Mouse (Mus musculus) erythroid progenitor cell, adult 5-6 weeks (primary cell): Measurements from ENCODE around the gene Ercc1. TPM values are rescaled to one million over a fixed set of nuclear protein-coding genes. Genes with fewer than 3 reads are reported as not detected.

Experiments
- ATAC-seq: replicated peaks from 2 replicates; pipeline ENCODE4 v1.8.0; 2016; ENCODE audit warnings: moderate number of reproducible peaks, mild to moderate bottlenecking, moderate TSS enrichment, inconsistent platforms; ENCODE audit not compliant: poor library complexity, low FRiP score, severe bottlenecking
- total RNA-seq, 2 experiments: library from RNA; stranded (forward) in 1 of 2; stranded (reverse) in 1 of 2; fragments of 150-400 nt in 1 of 2; fragments of 186-747, 209-891 nt in 1 of 2; gene quantifications; 2 replicates each; pipeline versions ENCODE4 v1.2.3 to v1.2.4; 2015 to 2017; ENCODE audit warnings: low replicate concordance in 2 of 2

The Ercc1 gene
- total RNA-seq (2015; ENCODE audit: low replicate concordance) (3.6 and 12.6 TPM in 2 replicates), total RNA-seq (2017; ENCODE audit: low replicate concordance) (1.2 and 1.8 TPM in 2 replicates)

DNA sequence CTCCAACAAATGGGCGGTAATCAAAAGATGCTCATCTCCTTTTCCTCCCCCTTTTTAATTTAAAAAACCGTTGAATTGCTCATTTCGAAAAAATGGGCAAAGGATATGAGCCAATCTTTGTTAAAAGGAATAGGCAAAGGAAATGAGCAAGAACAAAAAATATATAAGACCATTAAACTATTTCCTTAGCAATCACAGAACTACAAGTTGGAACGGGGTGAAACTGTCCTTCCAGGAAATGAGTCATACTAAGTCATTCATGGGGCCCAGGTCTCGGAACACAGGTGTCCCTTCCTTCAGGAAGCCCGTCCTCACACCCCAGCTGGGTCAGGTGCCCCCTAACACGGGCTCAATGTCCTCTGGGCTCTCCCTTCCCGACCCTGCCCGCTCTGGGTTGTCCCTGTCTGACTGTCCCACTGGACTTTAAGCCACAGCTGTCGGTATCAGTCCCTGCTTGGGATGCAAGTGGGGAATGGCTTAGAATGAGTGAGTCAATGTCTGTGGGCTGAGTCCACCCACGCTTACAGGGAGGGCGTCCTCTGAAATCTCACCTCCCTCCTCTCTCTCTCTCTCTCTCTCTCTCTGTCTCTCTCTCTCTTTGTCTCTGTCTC lies at the start of gene Ercc1:
Ercc1 (plus strand) TSS at position 542 of the 611 bp plus-strand sequence.
- ATAC-seq: no peak

DNA sequence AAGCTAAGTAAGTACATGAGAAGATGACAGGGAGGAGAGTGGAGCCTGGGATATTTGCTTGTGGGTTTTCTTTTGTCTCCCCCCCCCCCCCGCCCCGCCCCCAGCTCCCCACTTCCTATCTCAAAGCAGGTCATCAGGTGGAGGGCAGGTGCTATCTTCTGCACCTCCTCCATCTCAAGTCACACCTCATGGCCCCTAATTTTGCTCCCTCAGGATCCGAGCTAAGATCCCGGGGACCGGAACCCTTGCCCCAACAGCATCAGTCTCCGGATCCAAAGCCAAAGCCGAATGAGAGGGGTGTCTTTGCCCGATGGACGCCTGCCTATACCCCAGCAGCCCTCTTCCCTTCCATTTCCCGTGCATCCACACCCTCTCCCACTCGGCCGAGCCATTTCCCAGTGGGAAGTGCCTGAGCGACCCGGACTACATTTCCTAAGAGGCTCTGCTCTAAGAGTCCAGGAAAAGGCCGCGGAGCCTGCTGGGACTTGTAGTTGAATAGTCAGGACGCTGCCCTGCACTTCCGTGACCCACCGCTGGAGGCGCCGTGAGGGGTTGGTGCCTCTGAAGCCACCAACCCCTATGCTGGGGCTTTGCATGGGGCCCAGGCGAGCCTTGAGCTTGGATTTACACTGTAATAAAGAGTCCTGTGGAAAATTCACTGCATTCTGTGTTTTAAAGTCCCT lies 48.9 kb upstream of the Ercc1 start:
- ATAC-seq: peak; percentile 73

DNA sequence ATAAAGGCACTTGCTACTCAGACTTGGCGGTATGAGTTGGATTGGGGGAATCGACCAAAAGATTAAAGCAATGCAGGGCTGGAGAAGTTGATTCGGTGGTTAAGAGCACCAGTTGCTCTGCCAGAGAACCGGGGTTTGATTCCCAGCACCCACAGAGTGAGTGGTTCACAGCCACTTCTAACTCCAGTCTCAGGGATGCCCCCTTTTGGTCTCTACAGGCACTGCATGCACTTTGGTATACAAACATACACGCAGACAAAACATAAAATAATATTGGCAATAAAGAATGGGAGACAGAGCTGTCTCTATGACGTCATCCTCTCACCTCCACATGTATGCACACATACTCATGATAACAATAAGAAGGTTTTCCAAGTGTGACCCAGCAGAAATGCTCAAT lies 47.5 kb upstream of the Ercc1 start:
- no peak for ATAC-seq

- ATAC-seq: no peak
Observed at GRCm38 (mm10) chr7:19297794-19298193, 46.8 kb upstream of the Ercc1 start.

DNA sequence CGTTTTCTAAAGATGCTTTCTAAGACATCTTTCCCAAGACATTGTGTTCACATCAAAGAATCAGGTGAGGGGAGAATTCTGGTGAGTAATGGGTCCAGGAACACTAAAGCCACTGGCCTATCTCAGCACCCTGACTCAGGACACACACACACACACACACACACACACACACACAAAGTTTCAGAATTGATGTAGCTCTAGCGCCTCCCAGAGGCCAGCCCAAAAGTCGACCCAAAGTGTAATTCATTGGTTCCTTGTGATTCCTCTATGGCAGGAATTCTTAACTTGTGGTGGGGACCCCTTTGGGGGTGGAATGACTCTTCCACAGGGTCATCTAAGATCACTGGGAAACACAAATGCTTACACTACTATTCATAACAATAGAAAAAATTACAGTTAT lies 45.4 kb upstream of the Ercc1 start:
- no peak for ATAC-seq

DNA sequence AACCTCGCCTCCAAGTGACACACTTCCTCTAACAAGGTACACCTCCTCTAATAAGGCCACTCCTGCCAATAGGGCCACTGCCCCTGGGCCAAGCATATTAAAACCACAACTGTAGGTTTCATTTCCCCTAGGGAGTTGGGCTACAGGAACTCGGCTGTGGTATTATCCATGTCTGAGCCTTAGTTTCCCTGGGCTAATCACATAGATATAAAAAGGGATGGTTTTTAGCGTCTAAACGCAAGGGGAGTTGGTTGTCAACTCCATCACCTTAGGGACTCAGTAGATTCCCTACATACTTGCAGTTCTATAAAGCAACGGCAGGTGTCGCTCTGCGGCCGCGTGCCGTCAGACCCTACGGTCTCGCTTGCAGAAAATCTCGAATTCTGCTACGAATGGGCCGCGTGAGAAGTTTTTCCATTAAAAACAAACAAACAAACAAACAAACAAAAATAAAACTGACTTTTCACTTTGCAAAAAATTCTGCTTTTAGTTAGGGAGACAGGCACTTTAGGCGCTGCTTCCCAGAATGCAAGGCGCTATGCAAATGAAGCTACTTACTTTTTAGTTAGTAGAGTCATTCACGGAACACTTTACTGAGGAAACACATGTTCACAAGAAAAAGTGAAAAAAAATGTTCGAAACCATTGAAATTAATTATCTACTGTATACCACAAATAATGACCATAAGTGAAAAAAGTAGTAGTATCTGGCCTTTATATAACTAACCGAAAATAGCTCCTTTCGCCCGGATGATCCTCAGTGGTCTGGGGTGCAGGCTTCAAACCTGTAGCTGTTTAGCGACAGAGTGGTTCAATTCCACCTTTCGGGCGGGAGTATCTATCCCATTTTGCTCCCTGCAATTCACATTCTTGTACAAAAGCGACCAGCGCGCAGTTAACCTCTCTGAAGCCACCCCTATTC lies 43.8 kb upstream of the Ercc1 start:
- peak; percentile 80 for ATAC-seq

DNA sequence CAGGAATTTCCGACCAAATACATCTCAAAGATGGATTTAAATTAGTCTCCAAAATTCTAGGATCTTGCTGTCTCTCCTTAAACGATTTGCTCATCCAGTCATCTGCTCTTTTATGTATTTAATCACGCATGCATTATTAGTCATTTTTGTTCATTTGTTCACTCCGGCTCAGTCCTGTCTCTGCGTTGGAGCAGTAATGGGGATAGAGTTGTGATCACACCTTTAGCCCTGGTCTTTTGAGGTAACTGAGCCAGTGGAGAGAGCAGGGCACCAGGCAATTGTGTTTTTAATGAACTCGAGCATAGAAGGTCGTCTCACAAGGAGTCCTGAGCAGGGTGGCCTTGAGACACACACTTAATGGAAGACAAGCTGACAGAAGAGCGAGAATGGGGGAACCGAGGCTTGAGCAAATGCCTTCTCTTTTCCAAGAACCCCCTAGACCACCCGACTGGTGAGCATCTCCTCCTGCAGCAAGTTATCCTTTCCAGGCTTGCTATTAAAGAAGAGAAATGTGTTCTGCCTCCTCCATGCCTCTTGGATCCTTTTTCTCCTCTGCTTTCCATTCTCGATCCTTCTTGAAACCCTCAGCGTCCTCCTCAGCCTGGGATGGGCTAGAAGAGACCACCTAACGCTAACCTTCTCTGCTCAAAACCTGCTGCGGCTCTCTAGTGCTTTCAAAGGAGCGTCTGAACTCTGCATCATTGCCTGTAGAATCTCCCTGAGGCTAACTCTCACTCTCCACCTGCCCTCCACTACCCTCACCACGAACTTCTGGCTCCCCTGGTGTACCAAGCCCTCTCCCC lies 42.9 kb upstream of the Ercc1 start:
- no peak for ATAC-seq

DNA sequence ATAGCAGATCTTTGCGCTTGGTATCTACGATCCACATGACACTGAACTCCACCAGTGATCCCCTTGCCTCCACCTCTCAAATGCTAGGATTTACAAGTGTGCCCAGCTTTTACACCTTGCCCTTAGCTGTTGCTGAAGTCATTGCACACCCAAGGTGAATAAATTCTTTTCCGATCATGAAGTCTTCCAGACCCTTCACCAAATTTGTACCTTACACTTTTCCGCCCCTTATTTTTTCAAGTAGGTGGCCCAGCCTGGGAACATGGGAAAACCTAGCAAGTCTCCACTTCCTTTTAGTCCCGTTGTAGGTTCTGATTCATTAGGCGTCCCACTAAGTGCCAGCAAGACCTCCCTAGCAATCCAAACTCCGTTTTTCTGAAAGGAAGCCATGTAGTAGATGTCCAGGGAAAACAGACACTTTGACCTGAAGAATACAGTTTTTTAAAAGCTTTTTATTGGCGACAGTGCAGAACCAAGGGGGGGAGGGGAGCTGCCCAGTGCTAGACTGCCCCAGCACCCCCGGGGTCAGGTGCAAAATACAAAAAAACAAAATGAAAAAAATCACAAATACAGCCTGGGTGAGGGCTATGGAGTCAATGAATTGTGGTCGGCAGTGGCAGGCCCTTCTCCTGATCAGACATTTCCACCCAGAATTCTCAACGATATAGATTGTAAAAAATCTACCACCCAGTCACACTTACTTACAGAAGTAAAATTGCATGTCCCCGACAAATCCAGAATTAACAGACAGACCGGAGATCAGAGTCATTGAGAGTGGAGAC lies 42.1 kb upstream of the Ercc1 start:
- no peak for ATAC-seq

GRCm38 (mm10) chr7:19303046-19303305 lies 41.6 kb upstream of the Ercc1 start:
- no peak for ATAC-seq

DNA sequence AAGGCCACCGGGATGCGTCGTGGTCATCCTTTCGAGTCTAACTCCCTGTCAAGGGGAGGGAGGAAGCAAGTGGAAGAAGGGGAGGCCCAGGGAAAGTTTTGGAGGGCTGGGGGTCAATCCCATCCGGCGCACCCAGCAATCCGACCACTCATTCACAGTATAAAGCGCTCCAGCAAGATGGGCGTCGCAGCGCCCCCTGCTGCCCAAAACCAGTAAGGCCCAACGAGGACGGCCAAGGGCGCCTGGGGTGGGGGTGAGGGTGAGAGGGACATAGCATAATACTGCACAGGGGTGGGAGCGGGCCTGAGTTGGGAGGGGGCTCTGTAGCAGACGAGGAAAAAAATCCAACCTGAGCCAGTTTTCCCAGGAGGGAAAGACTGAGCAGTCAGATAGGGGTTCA lies 40.8 kb upstream of the Ercc1 start:
- no peak for ATAC-seq

GRCm38 (mm10) chr7:19304501-19305412 lies 39.8 kb upstream of the Ercc1 start:
- no peak for ATAC-seq

- no peak for ATAC-seq
Observed at GRCm38 (mm10) chr7:19305413-19305735, 39.2 kb upstream of the Ercc1 start.

DNA sequence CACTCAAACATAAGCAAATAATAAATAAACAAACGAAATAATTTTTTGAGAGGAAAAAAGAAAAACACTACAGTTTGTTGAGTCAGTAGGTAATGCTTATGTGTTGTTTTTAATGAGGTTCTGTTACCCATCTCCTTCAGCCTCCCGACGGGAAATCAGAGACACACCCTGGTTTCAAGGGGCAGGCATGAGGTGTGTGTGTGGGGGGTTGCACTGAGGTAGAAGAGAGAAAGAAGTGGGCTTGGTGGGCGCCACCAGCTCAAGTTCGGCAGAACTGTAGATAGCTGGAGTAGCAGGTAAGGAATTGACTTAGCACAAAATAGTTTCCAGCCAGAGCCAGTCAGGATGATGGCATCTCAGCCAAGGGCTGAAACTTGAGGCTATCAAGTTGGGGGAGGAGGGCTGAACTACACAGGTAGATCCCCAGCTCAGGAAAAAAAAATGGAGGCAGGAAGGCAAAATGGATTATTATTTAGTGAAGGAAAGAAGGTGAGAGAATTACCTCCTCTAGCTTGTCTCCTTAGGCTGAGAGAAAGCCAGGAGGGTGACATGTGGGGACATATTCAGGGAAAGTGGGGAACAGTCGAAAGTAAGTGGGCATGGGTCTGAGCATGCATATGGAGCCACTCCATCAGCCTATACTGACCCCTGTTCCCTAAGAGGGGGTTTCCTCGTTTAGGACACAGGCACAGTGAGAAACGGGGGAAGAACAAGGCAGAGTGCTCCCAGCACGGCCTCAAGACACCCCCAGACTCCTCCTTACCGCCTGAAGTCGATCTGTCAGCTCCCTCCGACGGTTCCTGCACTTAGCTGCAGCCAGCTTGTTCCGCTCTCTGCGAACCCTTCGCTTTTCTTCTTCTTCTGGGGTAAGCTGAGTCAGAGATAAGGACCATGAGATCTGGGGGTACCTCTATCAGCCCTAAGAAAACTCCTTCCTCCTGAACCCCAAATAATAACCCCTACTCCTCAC lies 38.5 kb upstream of the Ercc1 start:
- no peak for ATAC-seq

GRCm38 (mm10) chr7:19306819-19307738 lies 37.5 kb upstream of the Ercc1 start:
- ATAC-seq: no peak

DNA sequence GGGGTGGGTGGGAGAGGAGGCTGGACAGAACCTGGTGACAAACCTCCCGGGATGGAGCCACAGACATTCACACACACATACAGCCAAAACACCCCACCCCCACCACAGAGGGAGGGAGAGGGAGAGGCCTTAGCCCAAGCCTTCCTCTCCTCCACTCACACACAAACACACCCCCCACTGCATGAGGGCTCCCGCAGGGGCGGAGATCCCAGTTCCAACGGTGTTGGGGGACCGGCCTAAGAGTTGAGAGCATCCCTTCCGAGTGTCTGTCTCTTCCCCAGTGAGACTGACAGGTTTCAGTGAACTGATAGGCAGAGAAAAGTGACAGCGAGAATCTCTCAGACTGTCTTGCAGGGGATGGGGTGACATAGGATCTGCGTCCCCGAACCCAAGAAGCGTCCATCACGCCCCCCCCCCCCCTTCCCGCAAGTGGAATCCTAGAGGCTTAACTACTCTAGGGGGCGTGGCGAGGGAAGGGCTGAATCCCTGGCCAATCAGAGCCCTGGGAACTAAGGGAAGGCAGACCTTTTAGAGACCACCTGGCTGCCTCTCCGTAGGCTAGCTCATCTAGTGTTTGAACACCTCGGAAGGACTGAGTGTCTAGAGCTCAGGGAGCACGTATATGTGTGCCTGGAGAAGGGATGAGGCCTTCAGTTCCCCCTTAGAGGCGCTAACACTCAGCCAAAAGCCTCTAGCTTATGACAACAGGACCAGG lies 36.7 kb upstream of the Ercc1 start:
- ATAC-seq: 0 out of 2 replicates have a peak, but pooled peaks have one; percentile 8
